Mouse (Mus musculus) lung, adult 2 months (tissue): ENCODE results near the gene Tmtc1. TPM values are rescaled to one million over a fixed set of nuclear protein-coding genes. Genes with fewer than 3 reads are reported as not detected.

Experiments used
- DNase-seq: peaks from one replicate; pipeline ENCODE4 v3.0.0; 2022
- H3K4me1 ChIP-seq: fragments of 200-500 bp; 2 replicates; pipeline ENCODE4 v1.6.1; 2011; ENCODE audit warnings: low read length; ENCODE audit not compliant: control insufficient read depth, insufficient read depth
- H3K4me3 ChIP-seq: fragments of 200-500 bp; replicated peaks from 2 replicates; pipeline ENCODE3; 2011; ENCODE audit warnings: low read depth, mild to moderate bottlenecking, control low read depth, low read length; ENCODE audit errors: extremely low read depth
- CTCF ChIP-seq: fragments of 200-500 bp; IDR thresholded peaks from 2 replicates; pipeline ENCODE4 v1.5.1; 2011; ENCODE audit warnings: mild to moderate bottlenecking, low read length, control low read depth; ENCODE audit not compliant: insufficient read depth
- POLR2A ChIP-seq: fragments of 200-500 bp; IDR thresholded peaks from 2 replicates; pipeline ENCODE4 v1.6.1; 2011; ENCODE audit warnings: low read depth, mild to moderate bottlenecking, control low read depth, low read length, borderline replicate concordance; ENCODE audit errors: extremely low read depth
- WGBS: fragments of 180-500 bp; shearing (Covaris S2); methylation state at CpG from one replicate; pipeline ENCODE4 v1.1.7; 2018; 5-methylcytosine and 5-hydroxymethylcytosine counted together
- polyA plus RNA-seq: library from polyadenylated mRNA; depleted of rRNA; stranded (reverse); fragments of >200 nt; gene quantifications from 2 replicates; pipeline ENCODE4 v1.2.3, GENCODE M21; 2012

Gene Tmtc1
- polyA plus RNA-seq, 1 experiment, result 46.3 TPM

GRCm38 (mm10) chr6:148398888-148399287 is 45.3 kb downstream of the Tmtc1 start:
- no peak for TF ChIP-seq CTCF
- TF ChIP-seq POLR2A, result no peak
- peaks cover 22% of the 10 kb centered on the region for H3K4me1 ChIP-seq
- H3K4me3 ChIP-seq, result no peak overlapping the region
- no peak for DNase-seq
- WGBS, result 43% methylated on average over 2 of the region's 2 CpGs

- Histone ChIP-seq H3K4me1 (peaks cover 24% of the 10 kb centered on the region), H3K4me3 (no peak overlapping the region)
- no peak for DNase-seq
- no peak for TF ChIP-seq POLR2A
- TF ChIP-seq CTCF, result no peak
- 91% methylated on average over 5 of the region's 5 CpGs for WGBS
These were observed 46.9 kb downstream of the Tmtc1 start for GRCm38 (mm10) chr6:148397270-148397669.

DNA sequence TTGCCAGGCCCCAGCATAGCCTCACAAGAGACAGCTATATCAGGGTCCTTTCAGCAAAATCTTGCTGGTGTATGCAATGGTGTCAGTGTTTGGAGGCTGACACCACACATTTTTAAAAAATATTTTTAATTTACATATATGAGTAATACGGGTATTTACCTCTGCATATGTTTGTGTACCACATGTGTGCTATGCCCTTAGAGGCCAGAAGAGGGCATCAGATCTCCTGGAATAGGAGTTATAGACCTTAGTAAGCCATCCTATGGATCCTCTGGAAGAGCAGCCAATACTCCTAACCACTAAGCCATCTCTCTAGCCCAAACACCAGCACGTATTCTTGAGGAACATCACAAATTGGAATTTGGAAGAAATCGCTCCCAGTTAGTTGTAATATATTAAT is 48.9 kb downstream of the Tmtc1 start:
- TF ChIP-seq POLR2A, result no peak
- TF ChIP-seq CTCF, result no peak
- peaks cover 23% of the 10 kb centered on the region for H3K4me1 ChIP-seq
- H3K4me3 ChIP-seq, result no peak overlapping the region
- DNase-seq, result no peak
- WGBS, result 92% methylated on average over 3 of the region's 3 CpGs

- WGBS, result 92% methylated on average over 3 of the region's 3 CpGs
- Histone ChIP-seq H3K4me1 (peaks cover 27% of the 10 kb centered on the region), H3K4me3 (no peak overlapping the region)
- no peak for TF ChIP-seq POLR2A
- TF ChIP-seq CTCF, result no peak
- DNase-seq, result no peak
These were observed 49.9 kb downstream of the Tmtc1 start for GRCm38 (mm10) chr6:148394294-148394693.

DNA sequence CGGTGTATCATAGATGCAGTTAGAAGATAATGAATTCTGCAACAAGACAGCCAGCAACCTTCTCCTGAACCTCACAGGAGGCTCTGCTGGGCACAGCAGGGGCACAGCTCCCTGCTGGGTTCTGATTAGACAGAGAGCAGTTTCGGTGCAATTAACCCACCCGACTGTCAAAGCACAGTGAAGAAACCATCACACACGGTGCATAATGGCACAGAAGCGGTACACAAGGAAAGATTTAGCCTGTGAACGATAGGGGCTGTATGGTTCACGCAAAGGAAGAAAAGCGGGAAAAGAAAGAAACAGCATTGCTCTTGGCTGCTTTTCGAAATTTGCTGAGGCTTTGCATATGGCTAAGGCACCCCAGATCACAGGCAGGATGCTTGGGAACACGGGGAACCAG is 52.0 kb downstream of the Tmtc1 start:
- Histone ChIP-seq H3K4me1 (peaks cover 19% of the 10 kb centered on the region), H3K4me3 (no peak overlapping the region)
- WGBS, result 66% methylated on average over 10 of the region's 10 CpGs
- no peak for TF ChIP-seq CTCF
- TF ChIP-seq POLR2A, result no peak
- DNase-seq, result no peak

DNA sequence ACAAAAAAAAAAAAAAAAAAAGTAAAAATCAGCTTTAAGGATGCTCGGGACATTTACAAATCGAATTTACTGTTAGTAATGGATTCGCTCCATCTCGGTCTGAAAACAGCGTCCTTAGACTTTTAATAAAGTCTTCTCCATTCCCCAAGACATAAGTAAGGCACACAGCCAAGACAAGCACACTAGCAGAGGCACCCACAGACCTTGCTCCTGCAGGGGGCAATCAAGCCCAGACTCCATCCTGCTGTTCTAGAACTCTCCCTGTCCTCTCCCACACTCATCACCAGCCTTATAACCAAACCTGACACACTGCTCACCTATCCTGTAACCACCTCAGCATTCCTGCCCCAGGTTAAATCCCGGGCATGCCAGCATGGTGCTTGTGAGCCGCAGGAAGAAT is 52.9 kb downstream of the Tmtc1 start:
- 40% methylated on average over 7 of the region's 7 CpGs for WGBS

DNA sequence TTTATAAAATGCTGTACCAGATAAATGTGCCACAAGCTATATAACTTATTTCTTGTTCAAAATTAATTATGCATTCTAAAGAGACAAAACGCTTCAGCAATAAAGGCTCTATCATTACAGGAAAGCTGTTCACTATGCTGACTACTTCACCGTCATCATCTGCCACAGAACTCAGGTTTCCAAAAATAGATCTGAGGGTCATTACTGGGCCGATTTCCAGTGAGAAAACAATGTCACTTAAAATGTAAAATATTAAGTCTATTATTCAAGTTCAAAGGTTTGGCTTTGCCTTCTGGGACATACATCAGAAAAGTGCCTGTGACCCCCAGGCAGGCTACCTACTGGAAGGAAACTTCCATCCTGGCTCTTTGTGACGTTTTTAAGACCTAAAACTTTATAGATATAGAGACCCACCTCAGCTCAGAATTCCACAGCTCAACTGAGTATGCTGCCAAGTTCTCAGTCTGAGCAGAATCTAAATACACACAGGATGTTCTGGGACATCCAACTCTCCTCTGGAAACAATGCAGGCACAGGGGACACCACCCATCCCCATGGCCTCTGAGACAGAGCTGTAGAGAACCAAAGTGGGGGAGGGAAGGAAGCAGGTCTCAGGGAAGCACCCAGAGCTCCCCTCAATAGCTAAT is 53.4 kb downstream of the Tmtc1 start:
- 22% methylated on average over 4 of the region's 4 CpGs for WGBS
- peaks cover 19% of the 10 kb centered on the region for H3K4me1 ChIP-seq
- TF ChIP-seq POLR2A, result no peak
- no peak for TF ChIP-seq CTCF
- no peak for DNase-seq
- H3K4me3 ChIP-seq, result no peak overlapping the region

More for the DNA sequence above, 52.9 kb downstream of the Tmtc1 start:
- DNase-seq, result no peak
- H3K4me3 ChIP-seq, result no peak overlapping the region
- H3K4me1 ChIP-seq, result peaks cover 19% of the 10 kb centered on the region
- TF ChIP-seq POLR2A (no peak), CTCF (peak; percentile 58; the same call in 1 of the 2 replicates)

DNA sequence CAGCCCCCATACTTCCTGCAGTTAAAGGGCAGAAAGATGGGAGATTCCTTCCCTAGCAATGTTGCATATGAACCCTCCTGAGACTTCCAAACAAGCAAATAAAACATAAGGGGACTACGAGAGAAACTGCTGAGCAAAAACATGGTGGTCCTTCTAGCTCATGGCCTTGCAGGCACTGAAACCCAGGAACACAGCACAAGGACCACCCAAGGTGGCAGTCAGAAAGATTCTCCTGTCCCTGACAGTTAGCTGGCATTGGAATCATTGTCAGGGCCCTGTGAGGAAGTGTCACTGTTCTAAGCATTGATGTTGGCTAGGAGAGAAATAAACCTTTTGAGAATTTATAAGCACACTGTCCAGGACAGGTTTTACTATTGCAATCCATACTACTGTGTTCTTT is 56.2 kb downstream of the Tmtc1 start:
- no peak overlapping the region for H3K4me3 ChIP-seq
- DNase-seq, result no peak
- 80% methylated on average over 1 of the region's 1 CpGs for WGBS
- TF ChIP-seq CTCF (no peak), POLR2A (no peak)
- H3K4me1 ChIP-seq, result peaks cover 22% of the 10 kb centered on the region

- peak; percentile 50 for DNase-seq
- Histone ChIP-seq H3K4me3 (no peak overlapping the region), H3K4me1 (peaks cover 7% of the 10 kb centered on the region)
- no peak for TF ChIP-seq CTCF
- no peak for TF ChIP-seq POLR2A
- WGBS, result 24% methylated on average over 6 of the region's 6 CpGs
These were observed 59.9 kb downstream of the Tmtc1 start for GRCm38 (mm10) chr6:148384111-148384895.

- Histone ChIP-seq H3K4me1 (peaks cover 7% of the 10 kb centered on the region), H3K4me3 (no peak overlapping the region)
- 64% methylated on average over 9 of the region's 9 CpGs for WGBS
- TF ChIP-seq CTCF, result no peak
- TF ChIP-seq POLR2A, result no peak
- no peak for DNase-seq
These were observed 62.9 kb downstream of the Tmtc1 start for GRCm38 (mm10) chr6:148381163-148381782.
